Mouse (Mus musculus): ENCODE data around the gene Med19. TPM values are rescaled to one million over a fixed set of nuclear protein-coding genes. Genes with fewer than 3 reads are reported as not detected.
"Not testable (repeated sequence)": the region's sequence is repeated elsewhere in the genome, so short reads cannot be mapped to it uniquely, and the experiment has no call there.

Med19 gene
- total RNA-seq, 2 experiments from 2014 or later: 29.3 to 47.5 TPM

DNA sequence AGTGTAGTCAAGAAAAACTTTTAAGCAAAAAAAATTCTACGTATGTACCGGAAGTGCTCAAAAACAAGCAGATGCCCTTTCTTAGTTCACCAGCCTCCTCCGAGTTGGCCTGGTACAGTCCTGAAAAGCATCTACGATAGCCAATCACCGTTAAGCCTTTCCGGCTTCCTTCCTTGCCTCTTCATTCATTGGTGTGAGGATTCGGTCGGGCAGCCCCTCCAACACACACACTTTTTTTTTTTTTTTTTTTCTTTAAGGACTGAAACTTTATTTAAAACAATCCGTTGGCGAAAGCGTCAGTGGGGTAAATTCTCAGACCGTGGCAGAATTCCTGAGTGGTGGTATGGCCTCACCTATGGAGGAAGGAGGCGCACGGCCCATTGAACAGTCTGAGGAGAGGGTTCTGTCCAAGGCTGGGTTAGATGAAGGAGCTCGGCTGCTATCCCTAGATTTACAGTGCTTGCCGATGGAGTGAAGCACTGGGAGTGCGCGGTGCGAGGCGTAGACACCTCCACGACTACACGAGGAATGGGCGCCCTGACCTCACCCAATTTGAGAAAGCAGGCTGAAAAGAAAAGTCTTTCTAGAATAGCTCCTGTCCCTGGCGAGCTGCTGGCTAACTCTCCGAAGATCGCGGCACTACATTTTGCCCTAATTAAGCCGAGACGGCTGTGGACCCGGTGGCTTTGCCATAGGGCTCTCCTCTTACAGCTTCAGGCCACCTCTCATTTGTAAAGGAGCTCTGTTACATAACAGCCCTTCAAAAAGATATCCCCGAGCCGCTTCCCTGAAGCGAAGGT, 37.6 kb downstream of the Med19 start:
- ATAC-seq (replicated peaks; ENCODE audit: low FRiP score, poor library complexity, severe bottlenecking): peak; percentile 88

DNA sequence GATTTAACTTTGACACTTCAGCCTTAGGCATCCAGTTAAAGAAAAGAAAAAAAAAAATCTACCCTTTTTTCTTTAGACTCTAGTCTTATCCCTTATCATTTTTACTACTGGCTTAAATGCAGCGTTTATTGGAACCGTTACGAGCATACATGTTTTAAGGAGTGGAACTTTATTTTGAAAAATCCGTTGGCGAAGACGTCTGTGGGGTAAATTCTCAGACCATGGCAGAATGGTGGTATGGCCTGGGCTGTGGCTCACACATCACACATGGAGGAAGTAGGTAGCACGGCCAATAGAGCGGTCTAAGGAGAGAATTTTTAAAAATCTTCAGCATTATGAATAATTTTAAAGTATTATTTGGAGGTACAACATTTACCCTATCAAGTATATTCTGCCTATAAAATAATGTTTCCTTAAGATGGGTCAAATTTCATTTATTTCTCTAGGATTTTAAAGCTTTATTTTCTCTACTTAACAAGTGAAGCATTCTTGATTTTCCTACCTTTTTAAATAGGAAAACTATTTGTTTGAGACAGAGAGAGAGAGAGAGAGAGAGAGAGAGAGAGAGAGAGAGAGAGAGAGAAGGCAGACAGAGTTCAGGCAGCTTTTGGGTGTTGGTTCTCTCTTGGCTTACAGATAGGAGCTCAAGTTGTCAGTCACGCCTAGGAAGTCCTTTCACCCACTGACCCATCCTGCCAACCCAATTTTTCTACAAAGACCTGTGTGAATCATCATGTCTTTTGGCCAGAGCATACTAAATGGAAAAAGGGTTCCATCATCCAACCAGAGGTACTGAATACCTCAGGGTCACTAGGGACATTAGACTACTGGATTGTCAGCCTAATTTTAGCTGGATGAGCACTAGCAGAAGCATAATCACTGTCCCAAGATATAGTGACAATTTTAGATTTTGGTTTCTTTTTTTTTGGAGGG, 38.5 kb downstream of the Med19 start:
- peak; percentile 48 for ATAC-seq (replicated peaks; ENCODE audit: low FRiP score, poor library complexity, severe bottlenecking)

DNA sequence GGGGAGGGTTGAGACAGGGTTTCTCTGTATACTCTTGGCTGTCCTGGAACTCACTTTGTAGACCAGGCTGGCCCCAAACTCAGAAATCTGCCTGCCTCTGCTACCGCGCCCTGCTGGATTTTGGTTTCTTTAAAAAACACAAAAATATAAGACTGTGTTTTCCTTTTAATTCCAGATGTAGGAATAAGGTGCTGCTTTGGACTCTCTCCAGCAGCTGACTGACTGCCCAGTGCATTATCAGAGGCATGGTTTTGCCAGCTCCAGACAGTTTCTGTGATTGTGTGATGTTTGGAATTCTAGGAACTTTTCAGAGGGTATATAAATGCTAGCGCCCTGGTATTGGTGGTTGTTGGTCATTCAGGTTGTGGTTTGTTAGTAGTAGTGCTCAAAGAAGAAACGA, 39.2 kb downstream of the Med19 start:
- no peak for ATAC-seq (replicated peaks; ENCODE audit: low FRiP score, poor library complexity, severe bottlenecking)

GRCm38 (mm10) chr2:84720718-84721117, 42.5 kb downstream of the Med19 start:
- no peak for ATAC-seq (replicated peaks; ENCODE audit: low FRiP score, poor library complexity, severe bottlenecking)

- no peak for ATAC-seq (replicated peaks; ENCODE audit: low FRiP score, poor library complexity, severe bottlenecking)
Observed at GRCm38 (mm10) chr2:84721182-84721581, 43.0 kb downstream of the Med19 start.

- no peak for ATAC-seq (replicated peaks; ENCODE audit: low FRiP score, poor library complexity, severe bottlenecking)
Observed at GRCm38 (mm10) chr2:84723856-84724255, 45.7 kb downstream of the Med19 start.

DNA sequence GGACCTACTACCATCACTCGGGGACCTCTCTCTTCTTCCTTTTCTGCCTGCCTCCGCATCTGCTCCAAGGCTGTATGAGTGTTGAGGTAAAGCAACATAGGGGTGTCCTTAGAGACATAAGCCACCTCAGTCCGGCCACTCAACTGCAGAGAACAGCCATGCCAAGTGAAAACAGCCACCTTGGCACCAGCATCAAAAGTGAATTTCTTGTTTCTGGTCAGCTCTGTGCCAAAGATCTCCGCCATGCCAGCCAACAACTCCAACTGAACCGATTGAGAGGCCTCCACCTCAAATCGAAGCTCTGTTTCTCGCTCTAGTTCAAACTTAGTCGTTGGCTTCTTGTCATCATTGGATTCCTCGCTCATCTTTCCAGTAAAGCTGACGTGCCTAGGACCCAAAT, 47.6 kb downstream of the Med19 start:
- no peak for ATAC-seq (replicated peaks; ENCODE audit: low FRiP score, poor library complexity, severe bottlenecking)

DNA sequence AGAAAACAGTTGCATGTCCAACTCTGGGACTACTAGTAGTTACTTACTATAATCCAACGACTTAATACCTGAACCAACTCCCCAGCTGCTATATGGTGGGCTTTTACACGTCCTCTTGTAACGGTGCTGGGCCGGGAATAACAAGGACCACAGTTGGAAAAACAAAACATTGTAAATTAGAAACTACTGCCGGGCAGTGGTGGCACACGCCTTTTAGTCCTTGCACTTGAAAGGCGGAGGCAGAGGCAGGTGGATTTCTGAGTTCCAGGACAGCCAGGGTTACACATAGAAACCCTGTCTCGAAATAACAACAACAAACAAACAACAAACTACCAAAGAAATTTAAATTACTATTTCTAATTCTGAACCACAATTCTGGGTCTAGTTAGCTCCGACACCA, 48.5 kb downstream of the Med19 start:
- no peak for ATAC-seq (replicated peaks; ENCODE audit: low FRiP score, poor library complexity, severe bottlenecking)

DNA sequence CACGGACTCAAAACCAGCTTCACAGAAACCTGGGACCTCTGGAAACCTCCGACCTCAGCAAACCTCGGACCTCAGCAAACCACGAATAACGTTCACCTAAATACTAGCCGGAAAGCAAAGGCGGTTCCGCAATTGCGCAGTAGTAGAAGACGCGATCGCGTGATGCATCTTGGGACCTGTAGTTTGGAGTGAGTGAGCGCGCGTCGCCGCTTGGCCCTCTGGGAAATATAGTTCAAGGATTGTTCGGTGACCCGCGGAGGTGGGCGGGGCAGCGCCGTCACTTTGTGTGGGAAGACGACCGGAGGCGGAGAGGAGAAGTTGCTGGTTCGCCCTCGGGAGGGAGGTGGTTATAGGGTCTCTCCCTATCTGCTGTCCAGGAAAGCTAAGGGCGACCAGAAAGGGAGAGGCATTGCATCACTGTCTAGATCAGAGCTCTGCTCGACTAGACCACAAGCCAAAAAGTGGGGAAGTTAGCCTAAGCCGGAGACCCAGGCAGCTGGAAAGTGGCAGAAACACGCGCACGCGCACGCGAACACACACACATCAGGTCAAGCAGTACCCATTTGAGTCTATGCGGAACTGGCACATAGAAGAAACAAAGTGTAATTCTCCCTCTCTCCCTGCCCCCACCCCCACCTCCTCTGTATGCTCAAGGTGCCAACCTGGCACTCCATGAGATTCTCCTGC, 49.1 kb downstream of the Med19 start, which contains the start of gene Clp1:
TSS of gene Clp1 (minus strand) at position 179 of the 687 bp plus-strand sequence.
- peak; percentile 97 for ATAC-seq (replicated peaks; ENCODE audit: low FRiP score, poor library complexity, severe bottlenecking)

DNA sequence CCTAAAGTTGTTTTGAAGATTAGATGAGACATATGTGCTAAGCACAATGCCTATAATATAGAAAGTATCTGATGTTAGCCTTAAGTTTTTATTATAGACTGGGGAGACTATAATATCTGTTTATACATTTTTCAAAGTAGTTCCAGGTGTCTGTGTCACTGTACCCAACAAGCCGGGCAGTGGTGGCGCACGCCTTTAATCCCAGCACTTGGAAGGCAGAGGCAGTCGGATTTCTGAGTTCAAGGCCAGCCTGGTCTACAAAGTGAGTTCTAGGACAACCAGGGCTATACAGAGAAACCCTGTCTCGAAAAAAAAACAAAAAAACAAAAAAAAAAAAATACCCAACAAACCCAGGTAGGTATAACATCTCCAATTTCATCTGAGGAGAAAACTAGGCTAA, 50.0 kb downstream of the Med19 start:
- not testable (repeated sequence) for ATAC-seq (replicated peaks; ENCODE audit: low FRiP score, poor library complexity, severe bottlenecking)

DNA sequence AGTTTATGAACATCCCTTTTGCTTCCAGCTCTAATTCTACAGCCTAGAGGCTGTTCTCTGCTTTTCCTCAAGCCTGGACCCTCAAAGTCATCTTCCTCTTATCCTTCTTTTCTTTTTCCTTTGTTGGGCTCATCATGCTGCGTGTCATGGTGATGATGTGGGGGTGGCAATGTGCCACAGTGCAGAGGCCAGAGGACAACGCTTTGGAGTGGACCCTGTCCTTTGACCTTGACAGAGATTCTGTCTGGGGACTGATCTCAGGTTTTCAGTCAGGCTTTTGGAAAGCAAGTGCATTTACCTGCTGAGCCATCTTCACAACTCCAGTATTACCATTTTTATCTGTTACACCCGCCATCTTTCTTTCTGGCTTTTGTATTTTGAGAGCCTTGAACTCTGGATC, 53.0 kb downstream of the Med19 start:
- ATAC-seq (replicated peaks; ENCODE audit: low FRiP score, poor library complexity, severe bottlenecking): no peak

DNA sequence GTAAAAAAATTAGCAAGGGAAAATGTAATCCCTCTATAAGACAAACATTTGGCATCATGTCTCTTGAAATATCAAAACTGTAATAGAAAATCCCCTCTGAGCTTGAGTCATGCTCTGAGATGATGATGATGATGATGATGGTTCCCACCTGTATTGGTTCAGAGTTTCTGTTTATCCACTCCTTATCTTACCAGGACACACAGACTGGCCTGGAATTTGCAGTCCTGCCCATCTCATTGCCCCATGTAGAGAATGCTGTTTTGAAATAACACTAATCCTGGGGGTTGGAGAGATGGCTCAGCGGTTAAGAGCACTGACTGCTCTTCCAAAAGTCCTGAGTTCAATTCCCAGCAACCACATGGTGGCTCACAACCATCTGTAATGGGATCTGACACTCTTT, 54.2 kb downstream of the Med19 start:
- ATAC-seq (replicated peaks; ENCODE audit: low FRiP score, poor library complexity, severe bottlenecking): no peak

- ATAC-seq (replicated peaks; ENCODE audit: low FRiP score, poor library complexity, severe bottlenecking): peak; percentile 45
Observed at GRCm38 (mm10) chr2:84733579-84734300, 55.5 kb downstream of the Med19 start, which contains the start of gene Ypel4. Gene Ypel4, plus strand, starts transcription at chr2:84734058.

DNA sequence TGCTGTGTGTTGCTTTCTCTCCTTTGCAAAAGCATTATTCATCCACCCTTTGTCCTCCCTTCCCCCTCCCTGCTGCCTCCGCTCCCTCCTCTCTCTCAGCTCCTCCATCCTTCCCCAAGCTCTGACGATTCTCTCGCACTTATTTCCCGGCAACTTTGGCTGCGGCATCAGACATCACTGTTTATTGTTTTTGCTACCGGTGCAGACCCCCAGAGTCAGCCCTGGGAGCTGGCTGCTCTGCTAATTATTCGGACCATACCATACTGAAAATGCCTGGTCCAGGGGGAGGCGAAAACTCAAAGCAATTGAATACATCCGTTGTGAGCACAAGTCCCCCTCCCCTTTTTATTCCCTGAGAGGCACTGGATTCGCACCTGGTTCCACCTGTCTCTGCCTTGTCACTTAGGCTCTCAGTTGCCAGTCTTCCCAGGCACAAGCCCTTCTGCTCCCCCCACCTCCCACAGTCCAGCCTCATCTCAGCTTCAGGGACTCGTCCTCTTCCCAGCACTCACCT, 56.2 kb downstream of the Med19 start:
- ATAC-seq (replicated peaks; ENCODE audit: low FRiP score, poor library complexity, severe bottlenecking): no peak

- ATAC-seq (replicated peaks; ENCODE audit: low FRiP score, poor library complexity, severe bottlenecking): peak; percentile 26
Observed at GRCm38 (mm10) chr2:84734919-84735318, 56.7 kb downstream of the Med19 start.

DNA sequence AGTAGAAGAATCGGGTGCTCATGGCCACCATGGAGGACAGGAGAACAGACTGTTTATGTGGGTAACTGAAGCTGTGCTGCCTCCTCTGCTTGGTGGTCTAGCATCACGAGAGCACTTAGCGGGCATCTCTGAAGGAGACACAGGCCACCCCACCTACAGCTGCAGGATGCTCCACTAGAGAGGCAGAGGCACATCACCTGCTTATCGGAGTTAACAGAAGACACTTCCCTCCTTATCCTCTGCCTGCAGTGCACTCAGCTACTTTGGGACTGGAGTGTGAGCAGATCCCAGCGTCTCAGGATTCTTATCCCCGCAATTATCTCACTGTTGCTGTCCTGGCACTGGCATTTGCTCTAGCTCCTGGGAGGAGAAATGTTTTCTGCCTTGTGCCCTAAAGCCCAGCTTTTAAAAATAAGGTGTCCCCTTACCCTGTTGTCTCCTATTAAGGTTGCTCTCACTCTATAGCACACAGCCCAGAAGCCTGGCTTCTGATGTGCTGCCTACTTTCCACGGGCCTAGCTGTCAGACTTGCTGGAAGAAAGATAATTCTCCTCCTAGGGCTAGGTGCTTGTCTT, 57.2 kb downstream of the Med19 start:
- peak; percentile 76 for ATAC-seq (replicated peaks; ENCODE audit: low FRiP score, poor library complexity, severe bottlenecking)

DNA sequence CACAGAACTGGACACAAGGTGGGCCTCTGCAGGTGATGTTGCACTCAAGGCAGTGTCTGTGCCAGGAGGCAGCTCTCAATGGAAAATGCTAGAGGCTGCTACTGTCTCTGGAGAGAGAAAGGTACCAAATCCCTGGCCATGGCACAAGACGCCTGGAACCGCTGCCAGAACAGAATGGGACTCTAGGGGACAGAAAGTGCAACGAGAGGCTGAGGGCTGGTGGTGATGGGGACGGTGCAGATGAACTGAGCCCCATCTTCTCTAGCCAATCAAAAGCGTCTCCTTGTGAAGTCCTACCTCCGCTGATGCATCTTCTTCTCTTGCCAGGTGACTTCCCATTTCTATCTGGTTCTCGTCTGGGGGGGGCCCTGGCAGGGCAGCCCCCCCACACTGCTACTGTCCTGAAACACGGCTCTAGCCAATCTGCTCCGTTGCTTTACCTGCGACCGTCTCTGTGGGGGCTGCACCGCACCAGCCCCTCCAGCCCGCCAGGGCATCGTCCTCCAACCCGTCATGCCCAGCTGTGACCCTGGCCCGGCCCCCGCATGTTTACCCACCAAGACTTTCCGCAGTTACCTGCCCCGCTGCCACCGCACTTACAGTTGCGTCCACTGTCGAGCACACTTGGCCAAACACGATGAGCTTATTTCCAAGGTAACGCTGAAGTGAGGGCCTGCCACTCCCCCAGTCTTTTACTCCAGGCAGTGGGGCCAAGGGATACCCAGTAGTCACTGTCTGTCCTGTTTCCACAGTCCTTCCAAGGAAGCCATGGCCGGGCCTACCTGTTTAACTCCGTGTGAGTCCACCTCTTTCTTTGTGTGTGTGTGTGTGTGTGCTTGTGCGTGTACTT, 58.3 kb downstream of the Med19 start:
- peak; percentile 21; the same call in 1 of the 2 replicates for ATAC-seq (replicated peaks; ENCODE audit: low FRiP score, poor library complexity, severe bottlenecking)

- ATAC-seq (replicated peaks; ENCODE audit: low FRiP score, poor library complexity, severe bottlenecking): no peak
Observed at GRCm38 (mm10) chr2:84737451-84737925, 59.3 kb downstream of the Med19 start.

Data from erythroid progenitor cell, adult 5-6 weeks (primary cell).